Mouse (Mus musculus) embryonic facial prominence, embryonic 12.5 days (tissue): ENCODE measurements around the gene Gm8068. TPM values are rescaled to one million over a fixed set of nuclear protein-coding genes. Genes with fewer than 3 reads are reported as not detected.
"Not testable (repeated sequence)": the region's sequence is repeated elsewhere in the genome, so short reads cannot be mapped to it uniquely, and the experiment has no call there.

ENCODE experiments used
- ATAC-seq: fragments of 200-750 bp; cut with Nextera tagmentation; 2 replicates; pipeline ENCODE4 v1.8.0; 2017; ENCODE audit not compliant: insufficient number of reproducible peaks, insufficient read depth, low FRiP score, low TSS enrichment
- H3K27ac ChIP-seq: fragments of 300-500 bp; sonication (generic); 2 replicates; pipeline ENCODE4 v1.5.1; 2016; ENCODE audit warnings: mild to moderate bottlenecking
- H3K27me3 ChIP-seq: fragments of 300-500 bp; sonication (generic); 2 replicates; pipeline ENCODE4 v1.6.1; 2016; ENCODE audit warnings: mild to moderate bottlenecking, moderate library complexity
- H3K36me3 ChIP-seq: fragments of 300-500 bp; sonication (generic); 2 replicates; pipeline ENCODE4 v1.6.1; 2016; ENCODE audit warnings: mild to moderate bottlenecking
- H3K4me1 ChIP-seq: fragments of 300-500 bp; sonication (generic); 2 replicates; pipeline ENCODE4 v1.6.1; 2016
- H3K4me2 ChIP-seq: fragments of 300-500 bp; sonication (generic); replicated peaks from 2 replicates; pipeline ENCODE4 v1.6.1; 2016; ENCODE audit warnings: mild to moderate bottlenecking, moderate library complexity
- H3K4me3 ChIP-seq: fragments of 300-500 bp; sonication (generic); 2 replicates; pipeline ENCODE4 v1.5.1; 2016; ENCODE audit warnings: mild to moderate bottlenecking
- H3K9ac ChIP-seq: fragments of 300-500 bp; sonication (generic); 2 replicates; pipeline ENCODE4 v1.6.1; 2016; ENCODE audit warnings: mild to moderate bottlenecking, moderate library complexity
- H3K9me3 ChIP-seq: fragments of 300-500 bp; sonication (generic); 2 replicates; pipeline ENCODE4 v1.6.1; 2016; ENCODE audit warnings: mild to moderate bottlenecking, moderate library complexity
- WGBS: fragments of 180-500 bp; shearing (Covaris S2); methylation state at CpG from one replicate; pipeline ENCODE4 v1.1.7; 2016; 5-methylcytosine and 5-hydroxymethylcytosine counted together
- polyA plus RNA-seq: library from polyadenylated mRNA; unstranded; fragments of >200 nt; fragmentation: Nextera tagmentation; extraction: Ambion mirVana; gene quantifications from 2 replicates; pipeline ENCODE4 v1.2.1, GENCODE M21; 2016

Gene Gm8068
- polyA plus RNA-seq: not detected in 2 replicates

DNA sequence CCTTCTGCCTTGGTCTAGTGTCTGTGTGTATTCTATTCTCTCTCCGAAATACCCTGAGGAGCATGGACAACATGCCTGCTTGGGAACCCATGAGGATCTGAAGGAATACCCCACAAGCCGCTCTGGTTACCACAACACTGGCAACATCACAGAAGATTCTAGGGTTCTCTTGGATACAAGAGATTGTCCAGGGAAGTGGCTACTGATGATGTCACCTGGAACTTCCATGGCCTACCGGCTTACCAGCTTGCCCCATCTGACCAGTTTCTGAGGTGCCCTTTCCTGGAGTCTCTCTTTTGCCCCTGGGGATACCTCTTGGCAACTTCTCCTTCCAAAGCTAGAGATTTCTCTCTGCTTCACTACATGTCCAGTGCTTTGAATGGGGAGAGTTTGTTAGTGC is at the start of gene Gm8068:
Gene Gm8068, minus strand, starts transcription at position 101 of the 400 bp plus-strand sequence.
- not testable (repeated sequence) for H3K4me1 ChIP-seq, ATAC-seq, H3K27me3 ChIP-seq, H3K4me3 ChIP-seq, H3K9me3 ChIP-seq, H3K27ac ChIP-seq, H3K36me3 ChIP-seq, H3K9ac ChIP-seq, H3K4me2 ChIP-seq
- WGBS: no CpG with 5 or more reads among the region's 3 CpGs

DNA sequence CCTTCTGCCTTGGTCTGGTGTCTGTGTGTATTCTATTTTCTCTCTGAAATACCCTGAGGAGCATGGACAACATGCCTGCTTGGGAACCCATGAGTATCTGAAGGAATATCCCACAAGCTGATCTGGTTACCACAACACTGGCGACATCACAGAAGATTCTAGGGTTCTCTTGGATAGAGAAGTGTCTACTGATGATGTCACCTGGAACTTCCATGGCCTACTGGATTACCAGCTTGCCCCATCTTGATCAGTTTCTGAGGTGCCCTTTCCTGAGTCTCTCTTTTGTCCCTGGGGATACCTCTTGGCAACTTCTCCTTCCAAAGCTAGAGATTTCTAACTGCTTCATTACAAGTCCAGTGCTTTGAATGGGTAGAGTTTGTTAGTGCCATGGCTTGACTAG is 48.8 kb upstream of the Gm8068 start, which contains the start of gene Gm7929:
Gene Gm7929, minus strand, starts transcription at position 101 of the 400 bp plus-strand sequence.
- WGBS: 64% methylated on average over 1 of the region's 1 CpGs
- not testable (repeated sequence) for H3K4me1 ChIP-seq, H3K27me3 ChIP-seq, ATAC-seq, H3K36me3 ChIP-seq, H3K4me3 ChIP-seq, H3K27ac ChIP-seq, H3K4me2 ChIP-seq, H3K9me3 ChIP-seq, H3K9ac ChIP-seq

DNA sequence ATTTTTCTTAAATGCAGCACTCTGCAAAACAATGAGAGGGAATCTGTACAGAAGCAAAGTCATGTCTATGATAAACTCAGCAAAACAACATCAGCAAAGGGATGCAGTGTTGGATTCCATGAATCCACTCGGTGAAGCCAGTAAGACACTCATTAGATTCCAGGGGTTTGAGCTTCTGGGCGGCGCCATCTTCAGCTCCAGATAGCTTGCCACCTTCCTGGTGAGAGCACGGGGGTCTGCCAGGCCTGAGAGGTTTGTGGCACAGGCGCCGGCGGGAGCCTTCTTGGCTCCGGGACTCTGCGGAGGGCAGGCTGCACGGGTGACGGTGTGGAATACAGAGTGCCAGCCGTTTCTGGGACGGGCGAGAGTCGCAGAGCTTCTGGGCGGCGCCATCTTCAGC is 21.8 kb upstream of the Gm8068 start:
- not testable (repeated sequence) for H3K4me1 ChIP-seq, H3K27me3 ChIP-seq, H3K9ac ChIP-seq, H3K9me3 ChIP-seq, H3K36me3 ChIP-seq, H3K27ac ChIP-seq, ATAC-seq, H3K4me2 ChIP-seq, H3K4me3 ChIP-seq
- WGBS: 70% methylated on average over 17 of the region's 17 CpGs

DNA sequence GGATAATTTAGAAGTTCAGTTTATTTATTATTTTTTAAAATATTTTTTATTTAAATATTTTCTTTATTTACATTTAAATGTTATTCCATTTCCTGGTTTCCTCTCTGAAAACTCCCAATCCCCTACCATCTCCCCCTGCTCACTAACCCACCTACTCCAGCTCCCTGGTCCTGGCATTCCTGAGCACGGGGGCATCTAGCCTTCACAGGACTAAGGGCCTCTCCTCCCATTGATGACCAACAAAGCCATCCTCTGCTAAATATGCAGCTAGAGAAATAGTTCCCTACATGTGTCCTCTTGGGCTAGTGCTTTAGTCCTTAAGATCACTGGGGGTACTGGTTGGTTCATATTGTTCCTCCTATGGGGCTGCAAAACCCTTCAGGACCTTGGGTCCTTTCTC is 15.5 kb upstream of the Gm8068 start:
- not testable (repeated sequence) for H3K9me3 ChIP-seq, H3K36me3 ChIP-seq, H3K27me3 ChIP-seq, H3K27ac ChIP-seq, H3K4me1 ChIP-seq, H3K9ac ChIP-seq, ATAC-seq, H3K4me3 ChIP-seq, H3K4me2 ChIP-seq
- 82% methylated on average over 1 of the region's 1 CpGs for WGBS

DNA sequence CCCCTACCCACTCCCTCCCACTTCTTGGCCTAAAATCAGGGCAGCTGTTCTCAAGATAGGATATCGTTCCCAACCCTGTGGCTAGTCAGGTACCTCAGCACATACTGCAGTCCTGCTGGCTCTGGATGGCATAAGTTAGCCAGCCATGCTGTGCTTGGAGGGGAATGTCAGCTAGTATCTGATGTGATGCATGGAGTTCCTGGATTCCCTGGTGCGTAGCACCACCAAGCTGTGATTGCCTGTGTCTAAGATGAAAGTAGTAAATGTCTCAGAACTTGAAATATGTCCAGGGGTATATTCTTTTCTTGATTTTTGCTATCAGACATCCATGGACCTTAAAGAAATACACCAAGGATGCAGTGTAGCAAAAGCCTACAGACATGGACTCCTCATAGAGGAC is 53.5 kb downstream of the Gm8068 start:
- ATAC-seq, H3K27ac ChIP-seq, H3K9me3 ChIP-seq, H3K9ac ChIP-seq, H3K4me3 ChIP-seq, H3K36me3 ChIP-seq, H3K27me3 ChIP-seq, H3K4me2 ChIP-seq, H3K4me1 ChIP-seq: not testable (repeated sequence)
- WGBS: 84% methylated on average over 2 of the region's 2 CpGs

Other genes starting within 250 kb of the Gm8068 start
- not detected in 2 replicates for gene Gm7954, start 248.4 kb downstream of the Gm8068 start, polyA plus RNA-seq
- not detected in 2 replicates for gene Gm3486, start 212.4 kb downstream of the Gm8068 start, polyA plus RNA-seq
- not detected in 2 replicates for gene Gm7970, start 146.3 kb downstream of the Gm8068 start, polyA plus RNA-seq
- gene 1700049E17Rik2, start 128.7 kb downstream of the Gm8068 start, polyA plus RNA-seq: not detected in 2 replicates
- not detected in 2 replicates for gene Gm3072, start 77.3 kb downstream of the Gm8068 start, polyA plus RNA-seq
- not detected in 2 replicates for gene Gm3676, start 55.4 kb downstream of the Gm8068 start, polyA plus RNA-seq
- gene Gm7929, start 48.7 kb upstream of the Gm8068 start, polyA plus RNA-seq: not detected in 2 replicates
- gene Gm47189, start 70.6 kb upstream of the Gm8068 start, polyA plus RNA-seq: not detected in 2 replicates
- not detected in 2 replicates for gene Gm7980, start 205.4 kb upstream of the Gm8068 start, polyA plus RNA-seq
- gene 1700049E17Rik1, start 223.1 kb upstream of the Gm8068 start, polyA plus RNA-seq: not detected in 2 replicates
- gene 1700024B05Rik, start 242.1 kb upstream of the Gm8068 start, polyA plus RNA-seq: not detected in 2 replicates